Mouse (Mus musculus) embryo, embryonic 11.5 days (tissue): ENCODE measurements at regions not wholly inside any gene's neighbourhood (a gene's known extent, or its start where the extent isn't known, plus 50 kb on each side); places are given as distances from the start of the nearest gene placed in this dataset.

Source experiments
- DNase-seq: peaks from one replicate; pipeline ENCODE4 v3.0.0-alpha.2; 2012; ENCODE audit warnings: low read depth, low spot score

DNA sequence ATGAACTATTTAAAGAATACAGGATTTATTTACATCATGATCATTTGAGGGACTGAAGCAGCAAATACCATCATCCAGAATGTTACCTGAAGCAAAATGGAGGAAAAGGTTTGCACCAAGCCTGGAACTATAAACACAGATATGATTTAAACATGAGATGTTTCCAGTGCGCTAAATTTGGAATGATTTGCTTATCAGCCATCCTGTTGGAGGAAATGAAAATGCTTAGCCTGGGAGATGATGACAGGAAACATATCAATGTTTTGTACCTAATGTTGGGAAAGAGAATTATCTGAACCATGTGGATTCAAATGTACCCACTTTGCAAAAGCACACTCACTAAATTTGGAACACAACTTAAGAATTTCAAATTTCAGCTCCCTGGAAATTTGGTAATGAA lies 149.3 kb downstream of the Adgra3 start:
- DNase-seq = no peak

DNA sequence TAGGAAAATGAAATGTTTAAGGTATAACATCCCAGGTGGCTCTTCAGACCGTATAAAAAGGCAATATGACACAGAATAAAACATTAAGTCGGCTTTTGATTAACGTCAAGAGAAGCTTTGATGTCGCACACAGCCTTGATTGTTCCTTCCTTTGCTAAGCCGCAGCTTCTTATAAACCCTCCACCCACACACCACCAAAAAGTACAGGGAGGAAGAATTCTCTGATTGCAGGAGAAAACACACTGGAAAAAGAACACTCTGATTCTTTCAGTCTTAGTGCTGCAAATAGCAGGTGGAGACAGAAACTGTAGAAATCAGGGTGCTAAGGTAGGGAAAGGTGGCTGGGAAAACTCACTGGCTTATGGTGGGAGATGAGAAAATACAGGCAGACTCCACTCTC lies 162.7 kb downstream of the Adgra3 start:
- no peak for DNase-seq

DNA sequence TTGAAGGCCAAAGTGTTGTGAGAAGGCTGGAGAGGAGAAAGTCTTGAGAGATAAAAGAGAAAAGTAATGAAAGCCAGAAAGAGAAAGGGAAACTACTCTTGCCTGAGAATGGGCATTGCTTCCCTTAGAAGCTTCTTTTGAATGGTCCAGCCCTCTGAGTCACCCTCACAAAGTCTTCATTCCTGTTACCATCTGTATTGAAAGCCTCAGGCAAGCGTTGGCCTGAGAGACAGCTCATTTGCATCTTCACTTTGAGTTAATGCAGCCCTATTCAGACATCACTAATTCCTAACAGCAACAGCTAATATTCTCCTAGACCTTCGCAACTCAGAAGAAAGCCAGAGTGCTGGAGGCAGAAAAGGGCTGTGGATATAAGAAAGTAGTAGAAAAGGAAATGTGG lies 178.4 kb downstream of the Adgra3 start:
- DNase-seq = no peak

DNA sequence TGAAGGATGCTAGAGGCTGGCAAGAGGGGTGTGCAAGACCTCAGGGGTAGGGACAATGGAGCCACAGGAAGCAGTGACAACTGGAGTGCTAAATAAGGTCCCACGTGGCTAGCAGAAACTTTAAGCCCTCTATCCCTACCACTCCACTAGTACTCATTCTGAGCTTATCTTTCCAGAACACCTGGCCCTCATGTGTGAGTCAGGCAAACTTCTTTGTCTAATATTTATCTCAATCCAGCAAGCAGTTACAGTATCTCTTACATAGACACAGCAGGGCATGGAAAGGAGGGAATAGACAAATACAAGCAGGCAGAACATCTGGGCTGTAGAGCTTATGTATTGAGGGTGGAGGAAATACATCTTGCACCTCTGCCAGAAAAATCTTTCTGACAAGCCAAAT lies 182.6 kb downstream of the Adgra3 start:
- peak; percentile 8 for DNase-seq

DNA sequence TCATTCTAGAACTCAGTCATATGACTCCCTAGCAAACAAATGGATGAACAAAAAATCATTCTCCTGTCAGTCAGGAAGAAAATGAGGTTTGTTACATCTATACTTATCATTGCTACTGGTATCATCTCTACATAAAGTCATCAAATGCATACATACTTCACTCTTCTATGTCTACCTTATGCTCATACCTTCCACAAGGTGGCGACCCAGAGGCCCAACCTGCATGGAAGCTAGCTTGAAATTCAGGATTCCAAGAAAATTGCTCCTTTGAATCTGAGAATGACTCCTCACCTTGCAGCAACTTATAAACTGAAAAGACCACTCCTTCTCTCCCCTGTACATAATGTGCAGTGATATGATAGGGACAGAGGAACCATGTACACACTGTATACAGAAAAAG lies 201.6 kb downstream of the Adgra3 start:
- DNase-seq = no peak

DNA sequence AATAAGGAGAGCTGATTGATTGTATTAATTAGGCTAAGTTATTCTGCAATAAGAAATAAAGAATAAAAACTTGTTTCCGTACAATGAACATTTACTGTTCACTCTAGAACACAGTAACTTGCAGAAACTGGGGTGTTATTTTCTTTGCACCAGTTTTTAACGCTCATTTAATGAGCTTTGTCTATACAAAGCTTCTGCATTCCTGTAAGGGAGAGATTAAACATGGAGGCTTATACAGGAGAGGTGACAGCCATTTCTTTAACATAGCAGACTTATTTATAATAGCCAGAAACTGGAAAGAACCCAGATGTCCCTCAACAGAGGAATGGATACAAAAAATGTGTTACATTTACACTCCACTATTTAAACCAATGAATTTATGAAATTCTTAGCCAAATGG lies 202.8 kb downstream of the Adgra3 start:
- DNase-seq = no peak

DNA sequence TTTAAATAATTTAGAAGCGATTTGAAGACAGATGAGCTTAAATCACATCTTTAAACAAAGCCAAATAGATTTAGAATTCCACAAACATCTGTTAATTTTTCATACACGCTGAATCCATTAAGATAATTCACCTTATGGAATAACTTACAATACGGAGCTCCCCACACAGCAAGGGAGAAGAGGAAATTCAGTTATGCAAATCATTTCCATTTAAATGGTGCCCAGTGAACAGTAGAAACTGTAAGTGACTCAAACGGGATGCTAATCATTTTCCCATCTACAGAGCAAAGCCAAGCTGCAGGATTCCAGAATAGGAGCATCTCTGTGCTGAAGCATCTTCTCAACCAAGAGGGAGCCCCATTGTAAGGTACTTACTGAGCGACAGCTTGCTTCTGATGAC lies 210.1 kb downstream of the Adgra3 start:
- no peak for DNase-seq

DNA sequence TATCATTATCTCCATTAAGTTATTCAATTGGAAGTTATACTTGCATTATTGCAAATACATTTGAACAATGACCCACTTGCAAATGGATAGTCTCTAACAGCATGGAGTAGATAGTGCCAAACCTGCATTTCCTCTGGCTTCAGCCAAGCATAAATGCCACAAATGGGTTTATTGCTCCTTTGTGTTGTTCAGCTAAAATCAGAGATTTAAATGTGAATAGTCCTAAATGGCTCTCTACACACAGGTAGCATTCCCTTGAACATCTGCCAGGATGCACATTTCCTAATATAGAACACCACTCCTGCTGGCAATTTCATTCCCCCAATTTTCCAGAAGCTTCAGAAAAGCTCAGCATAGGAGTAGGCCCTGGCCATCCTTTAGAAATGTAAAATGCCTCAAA lies 210.6 kb downstream of the Adgra3 start:
- no peak for DNase-seq

DNA sequence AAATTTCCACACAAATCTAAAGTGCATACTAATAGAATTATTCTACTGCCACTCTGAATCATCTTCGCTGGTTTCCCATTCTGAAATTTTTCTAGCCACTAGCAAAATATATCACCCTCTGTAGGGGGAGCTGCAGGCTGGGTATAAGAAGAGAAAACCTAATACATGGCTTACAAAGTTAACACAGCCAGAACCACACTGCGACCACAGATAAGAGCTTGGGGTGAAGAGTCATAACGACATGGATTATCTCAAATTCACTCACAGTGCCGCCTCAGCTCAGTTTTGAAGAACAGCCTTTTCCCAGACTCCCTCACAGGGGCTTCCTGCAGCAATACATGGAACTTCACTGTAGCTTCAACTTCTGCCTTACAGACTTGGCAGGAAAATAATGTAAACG lies 240.0 kb downstream of the Adgra3 start:
- no peak for DNase-seq

DNA sequence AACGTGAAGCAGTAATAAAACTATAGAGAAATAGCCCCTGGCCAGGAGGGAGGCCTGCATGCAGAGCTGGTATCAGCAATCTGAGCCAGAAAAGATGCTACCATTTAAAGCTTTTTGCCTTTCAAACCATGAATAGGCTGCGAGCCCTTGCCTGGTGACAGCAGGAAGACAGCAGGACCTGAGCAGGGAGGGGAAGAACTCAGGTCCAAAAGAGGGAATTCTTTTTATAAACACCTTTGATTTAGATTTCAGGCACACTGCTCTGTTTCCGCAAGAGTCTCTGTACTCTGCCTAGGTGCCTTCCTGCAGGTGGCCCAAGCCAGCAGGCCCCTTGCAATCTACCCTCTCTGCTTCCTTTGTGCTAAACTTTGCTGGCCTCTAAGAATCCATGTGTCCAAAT lies 242.1 kb downstream of the Adgra3 start:
- no peak for DNase-seq

DNA sequence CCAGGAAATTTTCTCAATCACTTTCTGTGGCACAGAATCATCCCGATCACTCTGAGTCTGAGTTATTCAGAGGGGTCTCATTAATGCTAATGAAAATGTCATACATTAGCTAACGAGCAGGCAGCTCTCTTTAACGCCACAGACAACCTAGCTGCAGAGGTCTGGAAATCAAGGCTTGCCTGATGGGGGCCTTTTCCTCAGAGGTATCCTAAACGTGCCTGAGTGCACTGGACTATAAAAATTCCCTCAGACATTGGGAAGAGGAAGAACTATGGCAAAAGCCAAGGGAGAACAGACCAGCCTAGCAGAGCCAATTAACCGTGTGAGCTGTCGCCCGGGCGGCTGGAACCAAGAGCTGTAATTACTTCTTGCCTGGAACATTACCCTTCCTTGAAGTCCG lies 245.5 kb downstream of the Adgra3 start:
- DNase-seq = no peak

DNA sequence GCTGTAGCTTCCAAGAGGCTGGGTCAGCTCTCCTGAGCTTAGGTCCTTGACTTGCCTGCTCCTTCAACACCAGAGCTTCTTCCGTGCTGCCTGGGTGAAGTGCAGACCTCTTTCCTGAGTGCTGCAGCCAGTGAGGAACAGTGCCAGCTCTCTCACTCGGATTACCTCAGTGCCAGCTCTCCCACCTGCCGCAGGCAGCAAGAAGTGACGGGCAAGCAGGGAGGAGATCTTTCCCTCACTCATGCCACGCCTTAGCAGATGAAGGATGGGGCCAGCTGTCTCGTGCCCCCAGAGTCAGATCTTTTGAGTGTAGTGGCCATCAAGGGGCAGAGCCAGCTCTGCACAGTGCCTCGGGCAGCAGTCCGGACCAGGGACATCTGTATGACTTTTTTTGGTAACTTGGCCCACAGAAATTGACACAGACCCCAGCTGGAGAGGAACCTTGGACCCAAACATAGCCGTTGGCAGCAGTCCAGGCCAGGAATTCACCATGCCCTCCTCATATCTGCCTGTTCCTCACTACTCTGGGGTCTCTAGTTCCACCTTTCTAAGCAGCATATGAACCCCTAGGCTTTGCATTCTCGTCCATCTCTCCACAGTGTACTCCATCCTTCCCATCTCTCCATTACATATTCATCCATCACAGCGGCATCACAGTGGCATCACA lies 263.9 kb upstream of the Kcnip4 start:
- DNase-seq = no peak

DNA sequence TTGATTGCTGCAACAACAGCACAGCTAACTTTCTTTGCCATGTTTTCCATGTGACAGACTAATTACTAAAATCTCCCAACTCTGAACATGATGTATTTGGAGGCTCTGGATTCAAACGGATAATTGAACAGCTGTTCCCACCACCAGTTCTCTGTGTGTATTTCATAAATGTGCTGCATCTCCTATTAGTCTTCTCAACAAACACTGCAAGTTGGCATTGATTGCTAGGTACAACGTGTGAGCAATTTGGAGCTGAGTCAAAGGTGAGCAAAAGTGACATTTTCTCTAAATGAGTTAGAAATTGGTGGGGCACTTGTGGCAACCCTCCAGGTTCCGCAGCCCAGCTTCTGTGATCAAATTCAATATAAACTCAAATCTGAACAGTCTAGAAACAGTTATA lies 259.0 kb upstream of the Kcnip4 start:
- DNase-seq = no peak

DNA sequence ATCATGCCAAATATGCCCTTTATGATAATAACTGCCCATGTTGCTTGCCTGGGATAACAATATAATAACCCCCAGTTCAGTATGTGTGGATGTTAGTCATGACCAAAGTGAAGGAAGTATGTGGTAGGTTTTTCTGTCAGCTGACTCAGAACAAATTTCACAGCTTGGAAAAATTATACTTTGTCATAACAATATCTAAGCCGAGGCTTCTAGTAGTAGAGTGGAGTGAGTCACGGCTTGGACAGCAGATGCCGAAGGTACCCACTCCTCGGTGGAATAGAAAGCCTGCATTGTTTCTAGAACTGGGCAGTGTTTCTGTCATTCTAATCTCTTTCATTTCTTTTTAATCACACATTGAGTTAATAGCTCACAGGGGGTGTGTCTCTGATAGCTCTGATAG lies 236.3 kb upstream of the Kcnip4 start:
- DNase-seq = no peak

DNA sequence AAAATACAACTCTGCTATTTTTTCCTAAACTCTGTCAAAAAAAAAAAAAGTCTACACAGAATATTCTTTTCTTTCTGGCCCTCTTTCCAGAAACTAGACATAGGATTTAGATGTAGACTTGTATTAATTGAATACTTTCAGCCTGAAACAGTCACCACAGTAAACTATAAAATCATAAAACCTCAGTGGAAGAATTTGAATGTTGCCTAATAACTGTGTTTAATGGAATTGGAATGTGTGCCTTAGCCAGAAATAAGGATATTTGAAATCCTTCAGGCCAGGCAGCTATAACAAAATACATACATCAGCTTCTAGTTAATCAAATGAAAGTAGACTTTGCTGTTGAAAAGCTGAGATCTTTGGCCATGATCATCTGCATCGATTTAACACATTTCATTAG lies 230.8 kb upstream of the Kcnip4 start:
- DNase-seq = no peak

DNA sequence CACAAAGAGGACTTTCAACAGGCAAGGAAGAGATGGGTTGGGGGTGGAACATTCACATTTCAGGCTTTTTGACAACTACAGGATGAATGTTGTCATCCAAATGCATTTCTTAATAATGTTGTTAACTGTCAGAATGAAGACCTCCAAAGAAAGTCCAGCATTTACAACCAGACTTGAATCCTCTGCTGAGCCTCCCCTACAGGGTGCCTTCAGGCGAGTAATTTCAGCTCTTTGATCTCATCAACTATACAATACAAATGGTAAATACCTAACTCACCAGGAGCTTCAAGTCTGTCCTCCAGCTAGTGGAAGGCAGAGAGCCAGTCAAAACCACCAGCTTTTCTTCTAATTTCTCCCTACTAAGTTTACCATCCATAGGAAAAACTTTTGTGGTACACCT lies 187.9 kb upstream of the Kcnip4 start:
- no peak for DNase-seq

DNA sequence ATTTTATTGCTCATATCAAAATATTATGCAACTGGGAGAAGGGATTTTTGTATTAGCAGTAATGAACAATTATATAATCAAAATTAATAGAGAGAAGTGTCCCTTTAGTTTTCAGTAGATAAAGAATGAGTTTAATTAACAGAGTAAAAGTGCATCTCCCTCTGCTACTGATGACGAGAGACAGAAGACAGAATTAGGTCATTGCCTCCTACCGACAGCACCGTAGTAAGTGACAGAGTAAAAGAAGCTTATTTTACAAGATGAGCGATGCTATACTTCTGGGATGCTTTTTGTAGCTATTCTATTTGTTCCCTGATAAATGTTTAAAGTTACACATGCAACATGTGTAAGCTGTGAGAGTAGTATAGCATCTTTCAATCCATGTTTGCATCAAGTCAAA lies 157.4 kb upstream of the Kcnip4 start:
- DNase-seq = no peak

DNA sequence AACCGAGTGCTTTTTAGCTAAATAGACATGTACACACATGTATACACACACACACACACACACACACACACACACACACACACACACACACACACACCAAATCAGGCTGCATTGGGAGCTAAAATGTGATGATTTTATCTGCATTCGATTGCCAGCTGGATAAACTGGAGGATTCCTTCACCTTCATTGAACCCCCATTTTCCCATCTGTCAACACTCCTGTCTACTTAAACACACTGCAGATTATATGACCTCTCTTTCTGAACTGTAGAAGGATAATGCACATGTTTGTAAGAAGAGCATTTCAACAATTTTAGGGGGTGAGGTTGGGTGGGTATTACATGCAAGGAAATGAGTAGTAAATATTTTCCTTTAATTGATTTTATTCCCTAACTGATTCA lies 156.8 kb upstream of the Kcnip4 start:
- DNase-seq = no peak

DNA sequence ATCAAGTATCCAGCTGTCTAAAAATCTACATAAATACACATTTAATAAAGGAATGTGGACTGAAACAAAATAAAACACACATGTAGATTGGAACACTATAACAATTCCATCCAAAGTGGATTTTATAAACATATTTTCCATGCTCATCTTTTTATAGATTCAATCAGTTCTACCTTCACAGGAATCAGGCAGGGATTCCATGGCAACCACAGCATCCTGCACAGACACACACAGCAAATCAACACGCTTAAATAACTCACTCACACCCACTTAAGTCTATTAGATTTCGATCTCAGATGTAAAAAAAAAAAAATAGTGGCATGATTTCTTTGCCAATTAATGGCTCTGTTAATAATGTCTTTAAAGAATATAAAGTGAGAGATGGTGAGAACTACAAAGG lies 151.2 kb upstream of the Kcnip4 start:
- no peak for DNase-seq

DNA sequence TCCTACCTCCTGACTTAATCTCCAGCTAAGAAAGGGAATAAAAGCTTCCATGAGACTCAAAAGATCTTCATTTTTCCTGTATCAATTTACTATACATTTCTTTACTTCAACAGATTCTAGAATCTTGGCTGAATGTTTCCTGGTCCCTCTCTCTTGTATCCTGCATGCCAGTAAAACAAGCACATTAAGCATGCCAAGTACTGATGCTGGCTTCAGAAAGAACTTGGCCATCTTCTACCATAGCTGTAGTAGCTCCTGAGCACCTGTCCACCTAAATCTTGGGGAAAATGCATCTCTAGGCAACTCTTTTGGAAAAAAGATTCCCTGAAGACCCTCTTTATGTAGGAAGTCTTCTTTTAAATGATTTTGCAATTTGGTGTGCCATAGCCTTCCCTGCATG lies 140.5 kb upstream of the Kcnip4 start:
- DNase-seq = no peak

DNA sequence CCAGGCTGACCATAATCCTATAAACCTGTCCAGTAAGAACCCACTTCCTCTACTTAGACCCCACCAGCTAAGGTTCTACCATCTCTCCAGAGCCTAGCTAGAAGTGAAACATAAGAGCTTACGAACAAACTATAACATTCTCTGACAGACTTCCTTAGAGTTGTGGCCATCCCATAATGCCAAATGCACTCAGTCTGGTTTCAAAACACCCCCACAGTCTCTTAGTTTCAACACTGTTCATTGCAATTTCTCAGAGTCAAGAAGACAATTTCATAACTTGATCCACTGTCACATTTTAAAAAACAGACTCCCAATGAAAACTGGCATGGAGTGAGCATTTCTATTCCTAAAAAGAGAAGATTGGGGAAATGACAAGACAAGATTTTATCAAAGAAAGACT lies 139.2 kb upstream of the Kcnip4 start:
- no peak for DNase-seq

DNA sequence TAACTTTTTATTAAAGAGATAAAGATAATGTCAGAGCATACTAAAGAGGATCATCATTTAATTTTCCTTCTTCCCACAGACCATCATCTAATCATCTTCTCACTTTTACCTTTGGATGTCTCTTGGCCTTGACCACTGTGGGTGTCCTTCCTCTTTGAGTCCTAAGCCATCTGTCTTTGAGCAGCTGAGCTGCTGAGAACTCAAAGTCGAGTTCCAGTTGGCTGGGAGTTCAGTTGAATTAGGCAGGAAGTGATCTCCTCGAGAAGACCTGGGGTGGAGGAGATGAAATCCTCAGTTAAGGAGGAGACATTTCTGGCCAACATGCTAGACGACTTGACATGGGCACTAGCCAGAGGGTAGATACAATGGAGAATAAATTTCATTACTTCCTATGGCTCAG lies 137.4 kb upstream of the Kcnip4 start:
- DNase-seq = no peak

DNA sequence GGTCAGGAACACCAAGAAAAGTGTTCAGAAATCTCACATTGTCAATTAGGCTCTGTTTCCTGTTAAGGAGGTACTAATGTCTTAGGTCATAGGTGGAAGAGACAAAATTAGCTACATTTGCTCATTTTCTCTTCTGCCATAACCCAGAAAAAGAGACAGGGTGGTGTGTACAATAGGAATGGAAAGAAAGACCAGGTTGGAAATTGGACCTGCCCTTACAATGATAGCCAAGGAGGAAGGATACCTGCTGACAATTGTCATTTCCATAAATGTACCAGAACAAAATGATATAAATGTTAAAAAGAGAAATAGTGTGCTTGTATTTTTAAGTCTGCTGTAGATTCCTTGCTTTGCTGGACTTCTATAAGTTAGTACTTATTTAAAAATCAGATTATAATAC lies 135.9 kb upstream of the Kcnip4 start:
- DNase-seq = no peak

DNA sequence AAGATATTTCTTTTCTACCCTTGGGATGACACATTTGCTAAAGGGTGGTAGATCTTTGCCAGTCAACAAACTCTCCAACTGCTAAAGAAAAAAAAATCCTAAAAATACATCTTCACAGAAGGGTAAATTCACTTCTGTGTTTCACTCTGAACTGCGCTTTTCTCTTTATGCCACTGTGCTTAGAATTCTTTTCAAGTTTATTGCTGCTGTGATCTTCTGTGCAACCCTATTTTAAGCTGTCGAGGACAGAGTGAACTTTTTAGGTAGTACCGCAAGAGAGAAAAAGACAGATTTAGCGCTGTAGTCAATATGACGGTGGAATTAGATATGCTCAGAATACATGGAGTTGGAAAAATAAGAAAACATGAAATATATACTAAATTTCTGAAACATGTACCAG lies 126.2 kb upstream of the Kcnip4 start:
- DNase-seq = no peak

DNA sequence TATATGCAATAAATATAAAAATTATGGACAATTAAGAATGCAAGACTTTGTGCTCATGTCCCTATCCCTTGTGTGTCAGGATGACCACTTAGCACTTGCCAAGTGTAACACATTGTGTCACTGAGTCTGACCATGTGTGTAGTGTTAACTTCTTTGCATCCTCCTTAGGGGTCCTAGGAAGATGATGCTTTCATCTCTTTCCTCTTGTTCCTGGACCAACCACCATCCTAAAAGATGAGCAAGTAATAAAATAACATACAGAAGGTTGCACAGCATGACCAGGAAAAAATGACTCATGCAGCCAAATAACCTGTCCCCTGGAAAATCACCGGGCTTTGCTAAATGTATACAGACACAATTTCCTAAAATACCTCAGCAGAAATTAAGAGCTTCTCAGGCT lies 121.1 kb upstream of the Kcnip4 start:
- DNase-seq = no peak
